Mouse (Mus musculus): ENCODE data around the gene Mapk14. TPM values are rescaled to one million over a fixed set of nuclear protein-coding genes. Genes with fewer than 3 reads are reported as not detected.
"Not testable (repeated sequence)": the region's sequence is repeated elsewhere in the genome, so short reads cannot be mapped to it uniquely, and the experiment has no call there.

Mapk14 gene
- total and polyA plus RNA-seq, 2 experiments from 2014 or later = 19.0 to 40.5 TPM

DNA sequence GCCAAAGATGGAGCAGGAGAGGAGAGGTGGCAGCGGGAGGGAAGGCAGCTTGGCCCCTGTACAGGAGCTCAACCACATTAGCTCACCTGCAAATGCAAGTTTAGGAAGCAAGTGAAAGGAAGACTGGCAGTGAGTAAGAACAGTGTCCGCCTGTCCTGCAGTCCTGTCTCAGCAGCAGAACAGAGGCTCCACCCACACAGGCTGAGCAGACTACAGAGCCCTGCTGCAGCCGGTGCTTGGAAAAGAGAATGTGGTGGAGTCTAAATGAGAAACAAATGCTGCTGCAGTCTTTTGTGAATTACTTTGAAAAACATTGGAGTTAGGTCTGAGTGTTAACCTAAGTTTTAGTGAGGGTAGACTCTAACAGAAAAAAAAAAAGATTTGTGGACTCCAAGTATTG is 26.4 kb downstream of the Mapk14 start:
- H3K4me2 ChIP-seq (ENCODE audit: low read depth, low read length, poor library complexity, severe bottlenecking) = no peak overlapping the region
- no peak overlapping the region for H3K27ac ChIP-seq (ENCODE audit: low read depth, low read length)
- no peak for DNase-seq (ENCODE audit: low spot score)
- no peak for ATAC-seq (ENCODE audit: low FRiP score)
- WGBS = 77% methylated on average over 3 of the region's 3 CpGs
- H3K4me3 ChIP-seq (ENCODE audit: low read depth, low read length) = no peak overlapping the region
- no peak for TF ChIP-seq CTCF (IDR thresholded peaks at IDR 0.05)
- H3K36me3 ChIP-seq (ENCODE audit: insufficient read depth, low read length) = peaks cover 18% of the 10 kb centered on the region
- no peak overlapping the region for H3K9ac ChIP-seq (replicated peaks; ENCODE audit: low read length, poor library complexity, severe bottlenecking)
- no peaks in the 10 kb centered on the region for H3K9me3 ChIP-seq (ENCODE audit: low read length)
- no peaks in the 10 kb centered on the region for H3K27me3 ChIP-seq (ENCODE audit: insufficient read depth, low read length)
- H3K4me1 ChIP-seq (ENCODE audit: insufficient read depth, low read length) = no peaks in the 10 kb centered on the region

DNA sequence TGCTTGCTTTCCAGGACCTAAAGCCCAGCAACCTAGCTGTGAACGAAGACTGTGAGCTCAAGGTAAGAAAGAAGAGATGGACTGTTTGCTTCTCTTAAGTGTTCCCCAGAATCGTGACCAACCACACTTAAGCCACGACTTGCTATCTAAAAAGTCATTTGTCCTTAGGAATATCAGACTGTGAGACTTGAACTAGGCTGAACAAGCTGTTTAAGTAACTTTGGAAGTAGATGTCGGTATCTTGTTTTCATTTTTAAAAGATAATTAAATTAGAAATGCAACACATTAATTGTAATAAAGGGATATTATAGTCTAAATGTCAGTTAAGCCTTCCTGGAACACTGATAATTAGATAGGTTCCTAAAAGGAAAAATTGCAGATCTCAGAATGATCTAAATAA is 34.7 kb downstream of the Mapk14 start, which contains the start of gene AC170998.1:
Gene AC170998.1 (plus strand): TSS at position 301 of the 400 bp plus-strand sequence.
- Histone ChIP-seq H3K36me3 (ENCODE audit: insufficient read depth, low read length) (peaks cover 34% of the 10 kb centered on the region), H3K4me3 (ENCODE audit: low read depth, low read length) (no peak within 1 kb of the TSS), H3K9me3 (ENCODE audit: low read length) (no peaks in the 10 kb centered on the region), H3K27me3 (ENCODE audit: insufficient read depth, low read length) (no peaks in the 10 kb centered on the region), H3K9ac (replicated peaks; ENCODE audit: low read length, poor library complexity, severe bottlenecking) (no peak within 1 kb of the TSS), H3K4me2 (ENCODE audit: low read depth, low read length, poor library complexity, severe bottlenecking) (no peak within 1 kb of the TSS), H3K27ac (ENCODE audit: low read depth, low read length) (no peak within 1 kb of the TSS), H3K4me1 (ENCODE audit: insufficient read depth, low read length) (no peaks in the 10 kb centered on the region)
- no peak for ATAC-seq (ENCODE audit: low FRiP score)
- WGBS = 93% methylated on average over 4 of the region's 4 CpGs
- TF ChIP-seq CTCF (IDR thresholded peaks at IDR 0.05) = no peak
- DNase-seq (ENCODE audit: low spot score) = no peak

DNA sequence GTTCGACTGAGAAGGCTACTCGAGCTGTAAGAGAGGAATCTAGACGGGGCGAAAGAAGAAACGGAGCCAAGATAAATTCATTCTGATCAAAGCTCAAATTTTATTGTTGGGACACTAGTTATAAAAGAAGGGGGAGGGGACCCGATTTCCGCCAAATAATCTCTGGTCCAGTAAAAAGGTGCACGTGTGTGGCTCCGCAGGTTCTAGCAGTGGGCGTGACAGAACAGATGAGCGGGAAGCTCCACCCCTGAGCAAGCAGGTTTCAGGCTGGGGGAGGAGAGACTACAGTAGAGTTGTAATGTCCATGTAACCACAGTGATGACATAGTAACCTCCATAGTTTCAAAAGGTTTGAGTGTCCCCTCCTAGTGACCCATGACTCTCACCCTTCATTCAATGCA is 36.4 kb downstream of the Mapk14 start:
- H3K9me3 ChIP-seq (ENCODE audit: low read length); H3K4me2 ChIP-seq (ENCODE audit: low read depth, low read length, poor library complexity, severe bottlenecking); H3K4me1 ChIP-seq (ENCODE audit: insufficient read depth, low read length); H3K9ac ChIP-seq (replicated peaks; ENCODE audit: low read length, poor library complexity, severe bottlenecking); H3K4me3 ChIP-seq (ENCODE audit: low read depth, low read length); H3K27ac ChIP-seq (ENCODE audit: low read depth, low read length); ATAC-seq (ENCODE audit: low FRiP score); H3K27me3 ChIP-seq (ENCODE audit: insufficient read depth, low read length); DNase-seq (ENCODE audit: low spot score): not testable (repeated sequence)
- 93% methylated on average over 11 of the region's 11 CpGs for WGBS
- H3K36me3 ChIP-seq (ENCODE audit: insufficient read depth, low read length) = peaks cover 45% of the 10 kb centered on the region

DNA sequence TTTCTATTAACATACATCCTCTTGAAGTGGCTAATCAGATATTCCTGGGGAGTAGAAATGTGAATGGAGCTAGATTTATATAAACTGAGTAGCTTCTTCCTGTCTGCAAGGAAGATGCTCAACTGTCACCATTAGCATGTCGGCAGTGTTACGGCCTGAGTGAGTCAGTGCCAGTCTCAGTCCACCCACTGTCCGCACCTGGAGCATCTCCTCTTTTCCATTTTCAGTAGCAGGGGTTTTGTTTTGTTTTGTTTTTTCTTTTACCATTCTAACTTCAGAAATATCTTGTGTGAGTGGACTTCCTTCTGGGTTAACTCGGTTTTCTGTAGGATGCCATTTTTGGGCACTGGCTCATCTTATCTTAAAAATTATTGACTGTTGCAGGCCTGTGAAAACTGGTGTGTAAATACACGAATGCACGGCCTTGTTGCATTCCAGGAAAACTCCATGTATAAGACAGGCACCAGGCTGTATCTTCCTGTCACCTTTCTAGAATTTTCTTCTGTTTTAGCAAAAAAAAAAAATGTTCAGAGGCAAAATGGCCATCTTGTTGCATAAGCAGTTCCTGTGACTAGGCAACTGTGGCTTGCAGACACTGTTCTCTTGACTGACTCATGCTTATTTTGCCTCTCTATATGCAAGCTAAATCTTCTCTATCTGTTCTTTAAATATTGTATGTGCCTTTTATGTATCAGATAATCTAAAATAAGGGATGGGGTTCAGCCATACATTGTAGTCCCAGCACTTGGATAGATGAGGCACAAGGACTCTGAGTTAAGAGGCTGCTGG is 44.4 kb downstream of the Mapk14 start:
- Histone ChIP-seq H3K9ac (replicated peaks; ENCODE audit: low read length, poor library complexity, severe bottlenecking) (no peak overlapping the region), H3K9me3 (ENCODE audit: low read length) (no peaks in the 10 kb centered on the region), H3K4me3 (ENCODE audit: low read depth, low read length) (no peak overlapping the region), H3K27ac (ENCODE audit: low read depth, low read length) (no peak overlapping the region), H3K4me2 (ENCODE audit: low read depth, low read length, poor library complexity, severe bottlenecking) (no peak overlapping the region), H3K27me3 (ENCODE audit: insufficient read depth, low read length) (no peaks in the 10 kb centered on the region), H3K4me1 (ENCODE audit: insufficient read depth, low read length) (no peaks in the 10 kb centered on the region), H3K36me3 (ENCODE audit: insufficient read depth, low read length) (peaks cover 28% of the 10 kb centered on the region)
- ATAC-seq (ENCODE audit: low FRiP score) = no peak
- 95% methylated on average over 6 of the region's 6 CpGs for WGBS
- no peak for DNase-seq (ENCODE audit: low spot score)
- TF ChIP-seq CTCF (IDR thresholded peaks at IDR 0.05) = no peak

DNA sequence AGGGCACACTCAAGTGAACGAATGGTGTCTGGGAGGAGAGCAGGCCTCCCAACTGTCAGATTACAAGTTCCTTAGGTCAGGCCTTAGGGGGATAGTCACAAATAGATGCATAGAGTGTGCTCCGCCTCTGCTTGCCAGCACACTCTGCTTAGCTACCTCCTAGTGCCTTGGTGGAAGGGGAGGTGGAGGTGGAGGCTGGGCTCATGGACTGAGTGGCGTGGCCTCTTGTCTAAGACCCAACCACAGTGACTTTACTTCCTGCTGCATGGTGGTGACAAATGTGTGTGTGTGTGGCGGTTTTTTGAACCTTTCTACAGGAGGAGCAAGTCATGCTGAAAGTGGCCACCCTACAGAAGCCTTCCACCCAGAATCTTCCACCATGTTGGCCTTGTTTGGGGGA is 45.4 kb downstream of the Mapk14 start:
- Histone ChIP-seq H3K9ac (replicated peaks; ENCODE audit: low read length, poor library complexity, severe bottlenecking) (no peak overlapping the region), H3K36me3 (ENCODE audit: insufficient read depth, low read length) (peaks cover 27% of the 10 kb centered on the region), H3K4me3 (ENCODE audit: low read depth, low read length) (no peak overlapping the region), H3K4me2 (ENCODE audit: low read depth, low read length, poor library complexity, severe bottlenecking) (no peak overlapping the region), H3K9me3 (ENCODE audit: low read length) (no peaks in the 10 kb centered on the region), H3K27me3 (ENCODE audit: insufficient read depth, low read length) (no peaks in the 10 kb centered on the region), H3K27ac (ENCODE audit: low read depth, low read length) (no peak overlapping the region), H3K4me1 (ENCODE audit: insufficient read depth, low read length) (no peaks in the 10 kb centered on the region)
- WGBS = 79% methylated on average over 4 of the region's 4 CpGs
- ATAC-seq (ENCODE audit: low FRiP score) (no peak), DNase-seq (ENCODE audit: low spot score) (no peak)
- no peak for TF ChIP-seq CTCF (IDR thresholded peaks at IDR 0.05)

DNA sequence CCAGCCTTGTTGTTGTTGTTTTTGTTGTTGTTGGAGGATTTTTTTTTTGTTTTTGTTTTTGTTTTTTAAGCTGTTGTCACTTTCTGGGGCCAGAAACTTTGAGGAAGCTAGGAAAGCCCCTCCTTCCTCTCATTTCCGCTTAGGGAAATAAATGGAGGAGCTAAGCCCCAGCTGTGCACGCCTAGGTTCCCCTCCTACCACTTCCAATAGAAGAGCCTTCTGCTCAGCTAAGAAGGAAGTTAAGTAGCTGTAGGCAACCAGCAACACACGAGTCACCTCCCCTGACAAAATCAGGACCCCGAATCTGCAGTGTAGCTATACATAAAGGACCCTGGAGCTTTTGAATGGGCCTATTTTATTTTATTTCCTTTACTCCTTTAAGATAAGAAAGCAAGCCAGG is 46.8 kb downstream of the Mapk14 start:
- Histone ChIP-seq H3K27me3 (ENCODE audit: insufficient read depth, low read length) (no peaks in the 10 kb centered on the region), H3K36me3 (ENCODE audit: insufficient read depth, low read length) (peaks cover 29% of the 10 kb centered on the region), H3K9me3 (ENCODE audit: low read length) (no peaks in the 10 kb centered on the region), H3K4me1 (ENCODE audit: insufficient read depth, low read length) (no peaks in the 10 kb centered on the region), H3K9ac (replicated peaks; ENCODE audit: low read length, poor library complexity, severe bottlenecking) (no peak overlapping the region), H3K27ac (ENCODE audit: low read depth, low read length) (no peak overlapping the region), H3K4me3 (ENCODE audit: low read depth, low read length) (no peak overlapping the region), H3K4me2 (ENCODE audit: low read depth, low read length, poor library complexity, severe bottlenecking) (no peak overlapping the region)
- no peak for TF ChIP-seq CTCF (IDR thresholded peaks at IDR 0.05)
- DNase-seq (ENCODE audit: low spot score) = no peak
- 85% methylated on average over 4 of the region's 4 CpGs for WGBS
- no peak for ATAC-seq (ENCODE audit: low FRiP score)

All from midbrain, postnatal 0 days (tissue).